Mouse (Mus musculus) forebrain, embryonic 16.5 days (tissue): ENCODE data around the gene Psrc1. TPM values are rescaled to one million over a fixed set of nuclear protein-coding genes. Genes with fewer than 3 reads are reported as not detected.

Experiments
- ATAC-seq: fragments of 200-750 bp; cut with Nextera tagmentation; 2 replicates; pipeline ENCODE4 v1.8.0; 2017; ENCODE audit warnings: mild to moderate bottlenecking, moderate library complexity
- H3K27ac ChIP-seq: fragments of 300-500 bp; sonication (generic); 2 replicates; pipeline ENCODE4 v1.5.1; 2014; ENCODE audit warnings: low read length, control low read depth
- H3K27me3 ChIP-seq: fragments of 300-500 bp; sonication (generic); replicated peaks from 2 replicates; pipeline ENCODE4 v1.6.1; 2014; ENCODE audit warnings: low read length; ENCODE audit not compliant: control insufficient read depth, insufficient read depth
- H3K36me3 ChIP-seq: fragments of 300-500 bp; sonication (generic); 2 replicates; pipeline ENCODE4 v1.6.1; 2014; ENCODE audit not compliant: control insufficient read depth, insufficient read depth
- H3K4me1 ChIP-seq: fragments of 300-500 bp; sonication (generic); replicated peaks from 2 replicates; pipeline ENCODE4 v1.6.1; 2014; ENCODE audit warnings: low read length; ENCODE audit not compliant: control insufficient read depth, insufficient read depth
- H3K4me2 ChIP-seq: fragments of 300-500 bp; sonication (generic); 2 replicates; pipeline ENCODE4 v1.6.1; 2014; ENCODE audit warnings: mild to moderate bottlenecking, low read length, control low read depth
- H3K4me3 ChIP-seq: fragments of 300-500 bp; sonication (generic); replicated peaks from 2 replicates; pipeline ENCODE4 v1.5.1; 2014; ENCODE audit warnings: mild to moderate bottlenecking, low read length, control low read depth
- H3K9ac ChIP-seq: fragments of 300-500 bp; sonication (generic); replicated peaks from 2 replicates; pipeline ENCODE4 v1.6.1; 2014; ENCODE audit warnings: low read depth, low read length, control low read depth
- H3K9me3 ChIP-seq: fragments of 300-500 bp; sonication (generic); 2 replicates; pipeline ENCODE4 v1.6.1; 2016; ENCODE audit warnings: low read length; ENCODE audit not compliant: control insufficient read depth
- WGBS: fragments of 180-500 bp; shearing (Covaris S2); extraction: QIAGEN DNeasy Blood & Tissue Kit; methylation state at CpG from one replicate; pipeline ENCODE4 v1.1.7; 2014; 5-methylcytosine and 5-hydroxymethylcytosine counted together
- polyA plus RNA-seq: library from polyadenylated mRNA; unstranded; fragments of >200 nt; fragmentation: Nextera tagmentation; extraction: Ambion mirVana; gene quantifications from 2 replicates; pipeline ENCODE4 v1.2.1, GENCODE M21; 2015

Psrc1 gene
- polyA plus RNA-seq, 1 experiment from 2014 or later, result 29.2 TPM

- Histone ChIP-seq H3K4me2 (no peak overlapping the region), H3K27ac (no peak overlapping the region), H3K9ac (no peak overlapping the region), H3K27me3 (no peaks in the 10 kb centered on the region), H3K4me1 (peaks cover 30% of the 10 kb centered on the region), H3K36me3 (no peaks in the 10 kb centered on the region), H3K9me3 (no peaks in the 10 kb centered on the region), H3K4me3 (no peak overlapping the region)
- no peak for ATAC-seq
- 65% methylated on average over 6 of the region's 6 CpGs for WGBS
Measured at GRCm38 (mm10) chr3:108380695-108381094, 2.9 kb upstream of the Psrc1 start.

GRCm38 (mm10) chr3:108381945-108382875, 1.4 kb upstream of the Psrc1 start:
- peaks cover 30% of the 10 kb centered on the region for H3K4me1 ChIP-seq
- no peak for ATAC-seq
- no peak overlapping the region for H3K4me2 ChIP-seq
- no peak overlapping the region for H3K27ac ChIP-seq
- WGBS, result 80% methylated on average over 14 of the region's 14 CpGs
- H3K36me3 ChIP-seq, result no peaks in the 10 kb centered on the region
- no peaks in the 10 kb centered on the region for H3K9me3 ChIP-seq
- no peaks in the 10 kb centered on the region for H3K27me3 ChIP-seq
- no peak overlapping the region for H3K4me3 ChIP-seq
- no peak overlapping the region for H3K9ac ChIP-seq

GRCm38 (mm10) chr3:108384425-108384824, 786 bp downstream of the Psrc1 start:
- H3K4me1 ChIP-seq, result peaks cover 35% of the 10 kb centered on the region
- WGBS, result 37% methylated on average over 2 of the region's 2 CpGs
- peak overlapping the region; percentile 63; the same call in 1 of the 2 replicates for H3K9ac ChIP-seq
- H3K4me3 ChIP-seq, result peak overlapping the region; percentile 79
- ATAC-seq, result no peak
- H3K27me3 ChIP-seq, result no peaks in the 10 kb centered on the region
- no peak overlapping the region for H3K27ac ChIP-seq
- H3K4me2 ChIP-seq, result peak overlapping the region; percentile 68
- no peaks in the 10 kb centered on the region for H3K9me3 ChIP-seq
- H3K36me3 ChIP-seq, result peaks cover 3% of the 10 kb centered on the region; the same call in 1 of the 2 replicates

- H3K9ac ChIP-seq, result no peak overlapping the region
- no peaks in the 10 kb centered on the region for H3K27me3 ChIP-seq
- WGBS, result 89% methylated on average over 10 of the region's 10 CpGs
- H3K27ac ChIP-seq, result no peak overlapping the region
- H3K4me1 ChIP-seq, result peaks cover 31% of the 10 kb centered on the region
- no peak for ATAC-seq
- no peak overlapping the region for H3K4me3 ChIP-seq
- peaks cover 3% of the 10 kb centered on the region; the same call in 1 of the 2 replicates for H3K36me3 ChIP-seq
- no peaks in the 10 kb centered on the region for H3K9me3 ChIP-seq
- H3K4me2 ChIP-seq, result no peak overlapping the region
Measured at GRCm38 (mm10) chr3:108386186-108386585, 2.5 kb downstream of the Psrc1 start.

- H3K9me3 ChIP-seq, result no peaks in the 10 kb centered on the region
- peak; percentile 75 for ATAC-seq
- H3K27me3 ChIP-seq, result no peaks in the 10 kb centered on the region
- no peak overlapping the region for H3K9ac ChIP-seq
- peaks cover 3% of the 10 kb centered on the region for H3K36me3 ChIP-seq
- H3K4me2 ChIP-seq, result no peak overlapping the region
- H3K27ac ChIP-seq, result peak overlapping the region; percentile 65
- no peak overlapping the region for H3K4me3 ChIP-seq
- WGBS, result 0% methylated on average over 5 of the region's 5 CpGs
- peaks cover 20% of the 10 kb centered on the region for H3K4me1 ChIP-seq
Measured at GRCm38 (mm10) chr3:108389111-108389545, 5.5 kb downstream of the Psrc1 start.

GRCm38 (mm10) chr3:108392299-108392698, 8.7 kb downstream of the Psrc1 start:
- Histone ChIP-seq H3K4me2 (no peak overlapping the region), H3K4me1 (peaks cover 9% of the 10 kb centered on the region), H3K4me3 (no peak overlapping the region), H3K9ac (no peak overlapping the region), H3K36me3 (peaks cover 24% of the 10 kb centered on the region), H3K27me3 (no peaks in the 10 kb centered on the region), H3K9me3 (no peaks in the 10 kb centered on the region), H3K27ac (no peak overlapping the region)
- no peak for ATAC-seq
- 25% methylated on average over 10 of the region's 10 CpGs for WGBS

GRCm38 (mm10) chr3:108392793-108393192, 9.2 kb downstream of the Psrc1 start:
- no peaks in the 10 kb centered on the region for H3K9me3 ChIP-seq
- no peak overlapping the region for H3K9ac ChIP-seq
- 54% methylated on average over 15 of the region's 15 CpGs for WGBS
- H3K27me3 ChIP-seq, result no peaks in the 10 kb centered on the region
- no peak overlapping the region for H3K4me2 ChIP-seq
- ATAC-seq, result no peak
- peaks cover 23% of the 10 kb centered on the region for H3K36me3 ChIP-seq
- H3K4me3 ChIP-seq, result no peak overlapping the region
- no peak overlapping the region for H3K27ac ChIP-seq
- peaks cover 9% of the 10 kb centered on the region for H3K4me1 ChIP-seq

- Histone ChIP-seq H3K27me3 (no peaks in the 10 kb centered on the region), H3K9me3 (no peaks in the 10 kb centered on the region), H3K9ac (no peak overlapping the region), H3K36me3 (peaks cover 50% of the 10 kb centered on the region), H3K27ac (no peak overlapping the region), H3K4me2 (no peak overlapping the region), H3K4me3 (no peak overlapping the region), H3K4me1 (peaks cover 8% of the 10 kb centered on the region)
- WGBS, result 94% methylated on average over 9 of the region's 9 CpGs
- ATAC-seq, result no peak
Measured at GRCm38 (mm10) chr3:108398281-108398680, 14.6 kb downstream of the Psrc1 start.

- no peak overlapping the region for H3K4me3 ChIP-seq
- no peak overlapping the region for H3K9ac ChIP-seq
- H3K27ac ChIP-seq, result no peak overlapping the region
- no peaks in the 10 kb centered on the region for H3K9me3 ChIP-seq
- no peaks in the 10 kb centered on the region for H3K27me3 ChIP-seq
- H3K4me2 ChIP-seq, result no peak overlapping the region
- peaks cover 12% of the 10 kb centered on the region for H3K4me1 ChIP-seq
- 81% methylated on average over 5 of the region's 5 CpGs for WGBS
- H3K36me3 ChIP-seq, result peaks cover 45% of the 10 kb centered on the region
- ATAC-seq, result no peak
Measured at GRCm38 (mm10) chr3:108400442-108400841, 16.8 kb downstream of the Psrc1 start.
